Mouse (Mus musculus) frontal cortex, adult 2 months (tissue): ENCODE results near the gene Ccdc81. TPM values are rescaled to one million over a fixed set of nuclear protein-coding genes. Genes with fewer than 3 reads are reported as not detected.

Experiments
- DNase-seq, 2 experiments: peaks; one replicate each; pipeline ENCODE4 v3.0.0; 2022; ENCODE audit warnings: low spot score in 1 of 2; ENCODE audit errors: extremely low spot score in 1 of 2
- polyA plus RNA-seq: library from polyadenylated mRNA; depleted of rRNA; stranded (reverse); fragments of >200 nt; gene quantifications from 2 replicates; pipeline ENCODE4 v1.2.3, GENCODE M21; 2012; rRNA removed

Gene Ccdc81
- polyA plus RNA-seq, result 0.99 and 1.1 TPM in 2 replicates

DNA sequence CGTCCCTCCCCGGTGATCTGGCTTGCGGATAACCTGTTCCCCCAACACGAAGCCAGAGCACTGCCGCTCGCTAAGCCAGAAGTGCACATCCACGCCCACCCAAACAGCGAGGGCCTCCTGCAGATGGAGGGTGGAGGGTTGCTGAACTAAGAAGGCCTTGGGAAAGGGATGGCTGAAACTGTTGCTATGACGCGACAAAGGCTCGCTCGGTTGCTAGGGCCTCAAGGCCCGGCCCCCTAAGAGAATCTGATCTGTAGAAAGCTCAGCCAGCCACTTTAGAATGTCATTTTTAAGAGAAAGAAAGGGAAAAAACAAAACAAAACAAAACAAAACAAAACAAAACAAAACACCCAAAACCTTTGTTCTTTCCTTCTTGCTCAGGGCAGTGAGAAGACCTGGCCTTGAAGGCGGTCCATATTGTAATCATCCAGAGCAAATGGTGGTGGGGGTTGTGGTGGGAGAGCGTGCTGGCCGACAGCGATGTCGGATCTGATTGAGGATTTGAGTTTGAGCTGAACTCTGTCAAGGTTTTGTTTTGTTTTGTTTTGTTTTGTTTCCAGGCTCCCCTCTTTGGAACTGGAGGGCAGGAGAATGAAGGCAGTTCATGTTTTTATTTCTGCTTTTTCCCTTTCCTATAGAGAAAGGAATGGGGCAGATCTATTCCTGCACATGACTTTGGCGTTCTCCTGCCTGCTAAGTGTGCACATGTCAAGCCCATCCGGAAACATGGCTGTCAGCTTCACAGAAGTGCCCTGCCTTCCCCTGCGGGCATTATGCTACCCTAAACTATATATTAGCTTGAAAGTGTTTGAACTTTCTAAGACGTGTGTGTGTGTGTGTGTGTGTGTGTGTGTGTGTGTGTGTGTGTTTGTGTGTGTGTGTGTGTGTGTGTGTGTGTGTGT lies at the start of gene Ccdc81:
Gene Ccdc81 (minus strand): TSS at position 188 of the 902 bp plus-strand sequence.
- DNase-seq, result no peak

DNA sequence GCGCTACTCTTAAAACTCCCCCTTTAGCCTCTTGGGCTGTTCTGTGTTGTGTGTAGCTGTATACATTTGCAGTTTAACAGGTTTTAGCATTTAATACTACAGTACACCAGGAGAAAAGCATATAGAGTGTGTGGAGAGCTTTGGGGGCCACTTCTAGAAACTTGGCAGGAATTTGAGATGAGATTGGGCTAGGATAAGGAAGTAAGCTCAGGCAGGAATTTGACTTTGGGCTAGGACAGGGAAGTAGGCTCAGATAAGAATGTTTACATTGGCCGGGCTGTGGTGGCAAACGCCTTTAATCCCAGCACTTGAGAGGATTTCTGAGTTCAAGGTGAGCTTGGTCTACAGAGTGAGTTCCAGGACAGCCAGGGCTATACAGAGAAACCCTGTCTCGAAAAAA lies 46.0 kb upstream of the Ccdc81 start:
- DNase-seq, result no peak

DNA sequence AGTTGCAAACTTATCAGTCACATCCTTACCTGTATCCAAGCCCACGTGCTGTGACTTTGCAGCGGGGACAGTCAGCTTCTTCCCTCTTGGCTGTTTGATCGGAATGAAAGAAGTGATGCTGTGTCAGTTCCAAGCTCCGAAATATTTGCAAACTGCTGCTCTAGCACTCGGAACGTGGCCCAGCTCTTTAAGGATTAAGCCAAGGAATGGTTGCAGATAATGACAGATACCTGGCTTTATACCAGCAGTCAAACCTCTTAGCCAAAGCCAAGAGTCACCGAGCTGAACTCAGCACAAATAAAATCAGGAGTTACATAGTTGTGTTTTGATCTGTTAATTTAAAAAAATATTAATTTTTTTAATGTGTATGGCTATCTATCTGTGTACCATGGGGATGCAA lies 44.6 kb upstream of the Ccdc81 start:
- no peak for DNase-seq

- peak; percentile 96 to 97 for DNase-seq
Observed at GRCm38 (mm10) chr7:89940571-89941463, 37.4 kb upstream of the Ccdc81 start, which contains the start of gene Hikeshi. Gene Hikeshi, minus strand, starts transcription at chr7:89941204.

GRCm38 (mm10) chr7:89939497-89940353 lies 36.3 kb upstream of the Ccdc81 start:
- no peak for DNase-seq

GRCm38 (mm10) chr7:89923441-89924180 lies 20.2 kb upstream of the Ccdc81 start:
- DNase-seq, result peak; percentile 36 to 57

DNA sequence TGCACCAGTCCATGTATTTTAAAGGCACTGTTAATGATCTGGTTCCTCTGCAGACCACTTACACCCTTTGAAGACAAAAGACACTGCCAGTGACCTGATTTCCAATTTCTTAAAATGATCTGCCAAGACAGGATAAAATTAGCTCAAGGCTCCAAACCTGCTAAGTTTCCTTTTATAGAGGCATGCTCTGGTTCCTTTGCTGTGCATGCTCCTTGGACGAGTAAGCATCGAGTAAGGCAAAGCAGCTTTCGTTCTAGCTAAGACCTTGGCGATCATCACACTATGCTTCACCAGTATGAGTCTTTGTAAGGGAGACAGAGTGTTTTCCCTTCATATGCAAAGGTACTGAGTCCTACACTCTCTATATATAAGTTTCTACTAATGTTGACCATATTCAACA lies 14.3 kb upstream of the Ccdc81 start:
- no peak for DNase-seq

DNA sequence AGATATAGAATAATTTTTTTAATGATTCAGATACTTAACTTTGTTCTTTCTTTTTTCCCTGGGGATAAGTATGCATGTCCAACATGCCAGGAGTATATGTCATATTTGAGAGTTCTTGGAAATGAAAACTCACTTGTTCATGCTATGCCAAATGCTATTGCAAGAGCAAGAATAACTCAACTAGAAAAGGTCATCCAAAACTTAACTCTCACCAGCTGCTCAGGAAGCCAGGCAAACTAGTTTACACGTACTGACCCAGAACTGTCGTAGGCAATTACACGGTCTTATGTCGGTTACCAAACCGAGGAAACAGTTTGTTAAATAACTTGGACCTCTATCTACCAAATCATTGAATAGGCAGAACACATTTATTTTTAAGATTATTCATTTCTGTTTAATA lies 13.3 kb upstream of the Ccdc81 start:
- DNase-seq, result no peak

GRCm38 (mm10) chr7:89913432-89914158 lies 10.2 kb upstream of the Ccdc81 start:
- DNase-seq, result no peak

GRCm38 (mm10) chr7:89912356-89912755 lies 8.9 kb upstream of the Ccdc81 start:
- DNase-seq, result no peak

- DNase-seq, result no peak
Observed at GRCm38 (mm10) chr7:89909711-89910110, 6.3 kb upstream of the Ccdc81 start.

DNA sequence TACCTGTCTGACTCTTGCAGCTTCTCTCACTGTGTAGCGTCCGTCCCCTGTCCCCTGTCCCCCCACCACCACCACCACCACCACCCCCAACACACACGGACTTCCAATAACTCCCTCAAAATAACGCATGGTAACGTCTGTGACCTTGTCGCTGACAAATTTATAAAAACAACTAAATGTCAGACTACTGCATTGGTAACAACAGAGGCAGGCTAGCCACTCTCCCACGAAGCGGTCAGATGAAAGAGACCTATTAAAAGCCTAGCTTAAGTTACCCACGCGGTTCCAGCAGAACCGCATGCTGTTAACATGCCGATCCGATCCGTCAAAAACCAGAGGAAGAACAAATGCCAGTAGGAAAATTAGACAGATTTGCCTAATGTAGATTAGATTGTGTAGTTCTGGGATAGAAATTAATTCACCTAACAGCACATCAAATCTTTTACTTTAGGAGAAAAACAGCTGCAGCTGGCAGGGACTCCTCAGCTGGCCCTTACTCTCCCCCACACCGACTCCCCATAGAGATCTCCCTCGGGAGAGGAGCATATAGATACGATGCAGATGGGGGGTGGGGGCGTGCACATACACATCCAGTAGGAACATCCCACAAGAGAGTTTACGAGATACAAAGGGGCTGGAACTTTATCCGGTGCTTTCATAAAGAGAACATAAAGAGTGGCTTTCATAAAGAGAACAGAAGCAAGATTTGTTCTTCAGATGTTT lies 5.6 kb upstream of the Ccdc81 start:
- no peak for DNase-seq

- DNase-seq, result no peak
Observed at GRCm38 (mm10) chr7:89908421-89908820, 5.0 kb upstream of the Ccdc81 start.

GRCm38 (mm10) chr7:89907950-89908349 lies 4.5 kb upstream of the Ccdc81 start:
- peak; percentile 43 to 90 for DNase-seq

DNA sequence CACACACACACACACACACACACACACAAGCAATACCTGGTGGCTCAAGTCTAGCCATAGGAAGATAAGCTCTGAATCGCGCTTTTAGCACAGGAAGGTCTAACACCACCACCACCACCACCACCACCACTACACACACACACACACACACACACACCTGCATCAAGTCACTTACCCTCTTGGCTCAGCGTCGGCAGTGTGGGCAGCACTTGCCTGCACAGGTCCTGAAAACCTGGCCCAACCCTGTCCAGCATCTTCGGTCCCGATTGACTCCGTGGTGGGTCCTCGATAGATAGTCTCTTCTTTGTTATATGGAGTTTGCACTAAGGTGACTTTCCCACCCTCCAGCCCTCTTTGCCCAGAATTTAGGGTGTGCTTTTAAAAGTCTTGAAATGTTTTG lies 422 bp downstream of the Ccdc81 start:
- no peak for DNase-seq

DNA sequence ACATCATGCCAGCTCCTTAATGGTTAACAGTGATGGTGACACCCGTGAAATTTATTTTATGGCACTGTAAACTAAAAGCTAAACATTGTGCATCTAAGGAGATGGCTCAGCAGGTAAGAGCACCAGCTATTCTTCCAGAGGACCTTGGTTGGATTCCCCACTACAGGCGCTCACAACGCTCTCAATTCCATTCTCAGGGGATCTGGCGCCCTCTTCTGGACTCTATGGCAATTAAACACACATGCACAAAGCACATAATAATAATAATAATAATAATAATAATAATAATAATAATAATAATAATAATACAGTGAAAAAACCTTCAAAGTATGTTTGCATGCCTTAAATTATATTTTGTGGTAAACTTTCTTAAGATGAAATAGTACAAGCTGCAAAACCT lies 11.6 kb downstream of the Ccdc81 start:
- no peak for DNase-seq

GRCm38 (mm10) chr7:89891412-89891811 lies 12.0 kb downstream of the Ccdc81 start:
- DNase-seq, result no peak

- no peak for DNase-seq
Observed at GRCm38 (mm10) chr7:89884551-89884950, 18.9 kb downstream of the Ccdc81 start.
